In genomic region chr4:155907003-155907402, GRCm38 (mm10) we compare ENCODE assay signal across 9 mouse cellular contexts. TPM values are rescaled to one million over a fixed set of nuclear protein-coding genes. Genes with fewer than 3 reads are reported as not detected.
A peak's percentile ranks its signal among the peaks of the same experiment; 100 is the strongest.
DNase-seq lines count a peak whose midpoint lies in the region.
"Had no signal": no experiment of that assay in that cellular context is flagged by ENCODE, and none has a peak within 500 bp of the region (broad histone marks: within the 10 kb centered on the region; RNA-seq: fewer than 3 reads in every experiment).

No protein-coding gene starts in this region.

- intact Hi-C loops in gastrocnemius, postnatal 14 days (cut with DNase I; ENCODE audit: low total_unique reads), result no loop called here

- peak; percentile 2 for DNase-seq in gastrocnemius, postnatal 10 days
- DNase-seq in gastrocnemius, postnatal 14 days, result no peak
- DNase-seq in layer of hippocampus, postnatal 36 days, result peak; percentile 0 to 2
- DNase-seq in layer of hippocampus, postnatal 14 days (ENCODE audit: low spot score in 2 of 2), result no peak
- DNase-seq in thymus, postnatal 4 days, result peak; percentile 4
- no peak for DNase-seq in thymus, adult 18-20 months
- no peak for DNase-seq in yolk sac, embryonic 10.5 days (ENCODE audit: low spot score)
- DNase-seq: cerebellum, adult 9-10 months; embryo, embryonic 11 days had no signal

RNA-seq across cellular contexts. Expression of gene Acap3, which starts 15.4 kb away (rescaled TPM):
- 10 to 100 TPM; 13.8 to 23.1 TPM for total RNA-seq in gastrocnemius, postnatal 10 days (2021)
- 10 to 100 TPM; 10.1 to 10.3 TPM for total RNA-seq in gastrocnemius, postnatal 14 days (2021)
- 100 to 1,000 TPM; 109 to 128 TPM for total RNA-seq in layer of hippocampus, postnatal 36 days (2021)
- total RNA-seq in layer of hippocampus, postnatal 14 days (2021), result 100 to 1,000 TPM; 143 to 160 TPM

RNA-seq across cellular contexts. Expression of gene Pusl1, which starts 15.4 kb away (rescaled TPM):
- 10 to 100 TPM; 16.9 to 23.6 TPM for total RNA-seq in gastrocnemius, postnatal 10 days (2021)
- total RNA-seq in gastrocnemius, postnatal 14 days (2021), result 10 to 100 TPM in 1 of 2 experiments, 1 to 10 TPM in 1; 9.2 to 13.1 TPM
- total RNA-seq in layer of hippocampus, postnatal 36 days (2021), result 10 to 100 TPM; 56.8 to 59.9 TPM
- total RNA-seq in layer of hippocampus, postnatal 14 days (2021), result 10 to 100 TPM; 61.3 to 65.4 TPM

RNA-seq across cellular contexts. Expression of gene Ube2j2, which starts 36.6 kb away (rescaled TPM):
- 10 to 100 TPM; 62.1 to 67.2 TPM for total RNA-seq in gastrocnemius, postnatal 10 days (2021)
- total RNA-seq in gastrocnemius, postnatal 14 days (2021), result 10 to 100 TPM; 46.3 to 51.7 TPM
- total RNA-seq in layer of hippocampus, postnatal 36 days (2021), result 10 to 100 TPM; 66.2 to 74.1 TPM
- 10 to 100 TPM; 75.2 to 78.9 TPM for total RNA-seq in layer of hippocampus, postnatal 14 days (2021)

RNA-seq across cellular contexts. Expression of gene Ints11, which starts 37.7 kb away (rescaled TPM):
- total RNA-seq in gastrocnemius, postnatal 10 days (2021), result 10 to 100 TPM; 18.9 to 21.7 TPM
- 10 to 100 TPM; 15.4 to 15.9 TPM for total RNA-seq in gastrocnemius, postnatal 14 days (2021)
- total RNA-seq in layer of hippocampus, postnatal 36 days (2021), result 10 to 100 TPM; 35.7 to 36.9 TPM
- 10 to 100 TPM; 29.4 to 33.0 TPM for total RNA-seq in layer of hippocampus, postnatal 14 days (2021)

RNA-seq across cellular contexts. Expression of gene Cptp, which starts 37.8 kb away (rescaled TPM):
- total RNA-seq in gastrocnemius, postnatal 10 days (2021), result 10 to 100 TPM; 13.6 to 20.5 TPM
- 10 to 100 TPM; 16.5 to 17.0 TPM for total RNA-seq in gastrocnemius, postnatal 14 days (2021)
- 10 to 100 TPM; 24.5 to 24.9 TPM for total RNA-seq in layer of hippocampus, postnatal 36 days (2021)
- total RNA-seq in layer of hippocampus, postnatal 14 days (2021), result 10 to 100 TPM; 29.5 to 31.2 TPM

Comparison
In these comparisons a context has a peak if more than half of its experiments do, and no peak if none do; other contexts are left out.
1. DNase-seq: peak in gastrocnemius, postnatal 10 days (single experiment), layer of hippocampus, postnatal 36 days (2 of 2) and thymus, postnatal 4 days (single experiment); none in gastrocnemius, postnatal 14 days (single experiment), layer of hippocampus, postnatal 14 days (0 of 2), thymus, adult 18-20 months (0 of 2) and yolk sac, embryonic 10.5 days (single experiment).
2. RNA of gene Acap3, which starts 15.4 kb away (total RNA-seq): 143 to 160 TPM in layer of hippocampus, postnatal 14 days and 109 to 128 TPM in layer of hippocampus, postnatal 36 days; 13.8 to 23.1 TPM in gastrocnemius, postnatal 10 days and 10.1 to 10.3 TPM in gastrocnemius, postnatal 14 days; every median in the first group is over 4 times any median in the second.